Mouse (Mus musculus) splenic B cell, adult 2 months (primary cell): Measurements from ENCODE around the gene Fzd9.

Source experiments
- DNase-seq: peaks from one replicate; pipeline ENCODE4 v3.0.0-alpha.2; 2011; ENCODE audit warnings: low read depth, low spot score
- H3K27me3 ChIP-seq: 2 replicates; pipeline ENCODE4 v1.6.1; 2012; ENCODE audit warnings: mild to moderate bottlenecking, low read length, moderate library complexity, mixed read lengths; ENCODE audit not compliant: control insufficient read depth, poor library complexity, insufficient read depth, severe bottlenecking
- H3K36me3 ChIP-seq: 2 replicates; pipeline ENCODE4 v1.6.1; 2012; ENCODE audit warnings: mild to moderate bottlenecking, low read length, moderate library complexity, mixed read lengths; ENCODE audit not compliant: control insufficient read depth, poor library complexity, insufficient read depth, severe bottlenecking

Fzd9 gene

GRCm38 (mm10) chr5:135258280-135259150 lies 7.5 kb upstream of the Fzd9 start:
- no peaks in the 10 kb centered on the region; the same call in 1 of the 2 replicates for H3K27me3 ChIP-seq
- DNase-seq, result no peak
- H3K36me3 ChIP-seq, result no peaks in the 10 kb centered on the region

GRCm38 (mm10) chr5:135257559-135257958 lies 6.5 kb upstream of the Fzd9 start:
- no peak for DNase-seq
- Histone ChIP-seq H3K27me3 (no peaks in the 10 kb centered on the region; the same call in 1 of the 2 replicates), H3K36me3 (no peaks in the 10 kb centered on the region)

GRCm38 (mm10) chr5:135256166-135256565 lies 5.1 kb upstream of the Fzd9 start:
- Histone ChIP-seq H3K27me3 (no peaks in the 10 kb centered on the region), H3K36me3 (no peaks in the 10 kb centered on the region)
- no peak for DNase-seq

- no peak for DNase-seq
- Histone ChIP-seq H3K27me3 (no peaks in the 10 kb centered on the region), H3K36me3 (no peaks in the 10 kb centered on the region)
These were observed 2.8 kb upstream of the Fzd9 start for GRCm38 (mm10) chr5:135253741-135254401.

- no peaks in the 10 kb centered on the region; the same call in 1 of the 2 replicates for H3K36me3 ChIP-seq
- no peaks in the 10 kb centered on the region for H3K27me3 ChIP-seq
- DNase-seq, result peak; percentile 46
These were observed 598 bp downstream of the Fzd9 start for GRCm38 (mm10) chr5:135250186-135251078.

GRCm38 (mm10) chr5:135248956-135249676 lies 1.9 kb downstream of the Fzd9 start:
- peaks cover 2% of the 10 kb centered on the region; the same call in 1 of the 2 replicates for H3K36me3 ChIP-seq
- no peak for DNase-seq
- no peaks in the 10 kb centered on the region for H3K27me3 ChIP-seq

- H3K27me3 ChIP-seq, result no peaks in the 10 kb centered on the region
- DNase-seq, result no peak
- H3K36me3 ChIP-seq, result peaks cover 4% of the 10 kb centered on the region
These were observed 3.7 kb downstream of the Fzd9 start for GRCm38 (mm10) chr5:135247337-135247736.

GRCm38 (mm10) chr5:135246531-135246930 lies 4.5 kb downstream of the Fzd9 start:
- DNase-seq, result no peak
- peaks cover 4% of the 10 kb centered on the region for H3K36me3 ChIP-seq
- H3K27me3 ChIP-seq, result no peaks in the 10 kb centered on the region

- no peak for DNase-seq
- H3K27me3 ChIP-seq, result no peaks in the 10 kb centered on the region
- H3K36me3 ChIP-seq, result peaks cover 9% of the 10 kb centered on the region
These were observed 7.9 kb downstream of the Fzd9 start for GRCm38 (mm10) chr5:135243166-135243565.

- DNase-seq, result no peak
- Histone ChIP-seq H3K27me3 (no peaks in the 10 kb centered on the region), H3K36me3 (peaks cover 12% of the 10 kb centered on the region)
These were observed 8.4 kb downstream of the Fzd9 start for GRCm38 (mm10) chr5:135242608-135243007.

- no peaks in the 10 kb centered on the region for H3K27me3 ChIP-seq
- DNase-seq, result no peak
- peaks cover 14% of the 10 kb centered on the region for H3K36me3 ChIP-seq
These were observed 8.9 kb downstream of the Fzd9 start for GRCm38 (mm10) chr5:135242136-135242535.

GRCm38 (mm10) chr5:135241474-135241873 lies 9.6 kb downstream of the Fzd9 start:
- no peak for DNase-seq
- Histone ChIP-seq H3K36me3 (peaks cover 14% of the 10 kb centered on the region), H3K27me3 (no peaks in the 10 kb centered on the region)

- DNase-seq, result no peak
- no peaks in the 10 kb centered on the region for H3K27me3 ChIP-seq
- peaks cover 12% of the 10 kb centered on the region for H3K36me3 ChIP-seq
These were observed 12.2 kb downstream of the Fzd9 start for GRCm38 (mm10) chr5:135238832-135239231.

- Histone ChIP-seq H3K27me3 (no peaks in the 10 kb centered on the region), H3K36me3 (peaks cover 14% of the 10 kb centered on the region)
- DNase-seq, result peak; percentile 72
These were observed 14.5 kb downstream of the Fzd9 start for GRCm38 (mm10) chr5:135236571-135236970.
